Mouse (Mus musculus): ENCODE results near the gene Sh3pxd2a.

Sh3pxd2a gene

GRCm38 (mm10) chr19:47423632-47424031 is 40.6 kb downstream of the Sh3pxd2a start:
- Histone ChIP-seq H3K4me3 (replicated peaks; ENCODE audit: low read length) (no peak overlapping the region), H3K36me3 (ENCODE audit: insufficient read depth, low read length) (peaks cover 22% of the 10 kb centered on the region), H3K9me3 (ENCODE audit: low read length) (no peaks in the 10 kb centered on the region), H3K27me3 (ENCODE audit: insufficient read depth, low read length) (no peaks in the 10 kb centered on the region), H3K4me1 (replicated peaks; ENCODE audit: low read depth, low read length) (peaks cover 32% of the 10 kb centered on the region)
- TF ChIP-seq CTCF (conservative IDR thresholded peaks at IDR 0.05; ENCODE audit: low read length), result no peak
- no peak for TF ChIP-seq NANOG (IDR thresholded peaks at IDR 0.05; ENCODE audit: borderline replicate concordance, low read length)
- TF ChIP-seq POU5F1 (IDR thresholded peaks at IDR 0.05; ENCODE audit: borderline replicate concordance, low read length), result no peak

GRCm38 (mm10) chr19:47421128-47421898 is 42.9 kb downstream of the Sh3pxd2a start:
- no peaks in the 10 kb centered on the region for H3K9me3 ChIP-seq (ENCODE audit: low read length)
- H3K27me3 ChIP-seq (ENCODE audit: insufficient read depth, low read length), result no peaks in the 10 kb centered on the region
- H3K4me3 ChIP-seq (replicated peaks; ENCODE audit: low read length), result no peak overlapping the region
- H3K4me1 ChIP-seq (replicated peaks; ENCODE audit: low read depth, low read length), result peaks cover 37% of the 10 kb centered on the region
- TF ChIP-seq NANOG (IDR thresholded peaks at IDR 0.05; ENCODE audit: borderline replicate concordance, low read length), result no peak
- TF ChIP-seq POU5F1 (IDR thresholded peaks at IDR 0.05; ENCODE audit: borderline replicate concordance, low read length), result no peak
- TF ChIP-seq CTCF (conservative IDR thresholded peaks at IDR 0.05; ENCODE audit: low read length), result no peak
- H3K36me3 ChIP-seq (ENCODE audit: insufficient read depth, low read length), result peaks cover 22% of the 10 kb centered on the region

- H3K9me3 ChIP-seq (ENCODE audit: low read length), result no peaks in the 10 kb centered on the region
- TF ChIP-seq POU5F1 (IDR thresholded peaks at IDR 0.05; ENCODE audit: borderline replicate concordance, low read length) (no peak), NANOG (IDR thresholded peaks at IDR 0.05; ENCODE audit: borderline replicate concordance, low read length) (no peak), CTCF (conservative IDR thresholded peaks at IDR 0.05; ENCODE audit: low read length) (no peak)
- H3K27me3 ChIP-seq (ENCODE audit: insufficient read depth, low read length), result no peaks in the 10 kb centered on the region
These were observed 43.7 kb downstream of the Sh3pxd2a start for GRCm38 (mm10) chr19:47420539-47420938.

GRCm38 (mm10) chr19:47419208-47419607 is 45.0 kb downstream of the Sh3pxd2a start:
- Histone ChIP-seq H3K4me3 (replicated peaks; ENCODE audit: low read length) (no peak overlapping the region), H3K27me3 (ENCODE audit: insufficient read depth, low read length) (no peaks in the 10 kb centered on the region), H3K4me1 (replicated peaks; ENCODE audit: low read depth, low read length) (peaks cover 56% of the 10 kb centered on the region), H3K36me3 (ENCODE audit: insufficient read depth, low read length) (peaks cover 20% of the 10 kb centered on the region), H3K9me3 (ENCODE audit: low read length) (no peaks in the 10 kb centered on the region)
- TF ChIP-seq NANOG (IDR thresholded peaks at IDR 0.05; ENCODE audit: borderline replicate concordance, low read length) (no peak), CTCF (conservative IDR thresholded peaks at IDR 0.05; ENCODE audit: low read length) (no peak), POU5F1 (IDR thresholded peaks at IDR 0.05; ENCODE audit: borderline replicate concordance, low read length) (no peak)

More at GRCm38 (mm10) chr19:47420539-47420938, 43.7 kb downstream of the Sh3pxd2a start:
- H3K36me3 ChIP-seq (ENCODE audit: insufficient read depth, low read length), result peaks cover 22% of the 10 kb centered on the region
- H3K4me1 ChIP-seq (replicated peaks; ENCODE audit: low read depth, low read length), result peaks cover 42% of the 10 kb centered on the region
- H3K4me3 ChIP-seq (replicated peaks; ENCODE audit: low read length), result no peak overlapping the region

- H3K27me3 ChIP-seq (ENCODE audit: insufficient read depth, low read length), result no peaks in the 10 kb centered on the region
- peaks cover 73% of the 10 kb centered on the region for H3K4me1 ChIP-seq (replicated peaks; ENCODE audit: low read depth, low read length)
- peak overlapping the region; percentile 57 for H3K4me3 ChIP-seq (replicated peaks; ENCODE audit: low read length)
- TF ChIP-seq CTCF (conservative IDR thresholded peaks at IDR 0.05; ENCODE audit: low read length) (no peak), POU5F1 (IDR thresholded peaks at IDR 0.05; ENCODE audit: borderline replicate concordance, low read length) (no peak), NANOG (IDR thresholded peaks at IDR 0.05; ENCODE audit: borderline replicate concordance, low read length) (no peak)
- no peaks in the 10 kb centered on the region for H3K9me3 ChIP-seq (ENCODE audit: low read length)
- peaks cover 9% of the 10 kb centered on the region for H3K36me3 ChIP-seq (ENCODE audit: insufficient read depth, low read length)
These were observed 48.0 kb downstream of the Sh3pxd2a start for GRCm38 (mm10) chr19:47416161-47416560.

- H3K27me3 ChIP-seq (ENCODE audit: insufficient read depth, low read length), result no peaks in the 10 kb centered on the region
- peak overlapping the region; percentile 30 for H3K4me3 ChIP-seq (replicated peaks; ENCODE audit: low read length)
- TF ChIP-seq CTCF (conservative IDR thresholded peaks at IDR 0.05; ENCODE audit: low read length) (no peak), POU5F1 (IDR thresholded peaks at IDR 0.05; ENCODE audit: borderline replicate concordance, low read length) (no peak), NANOG (IDR thresholded peaks at IDR 0.05; ENCODE audit: borderline replicate concordance, low read length) (no peak)
- peaks cover 85% of the 10 kb centered on the region for H3K4me1 ChIP-seq (replicated peaks; ENCODE audit: low read depth, low read length)
- no peaks in the 10 kb centered on the region for H3K9me3 ChIP-seq (ENCODE audit: low read length)
- H3K36me3 ChIP-seq (ENCODE audit: insufficient read depth, low read length), result peaks cover 9% of the 10 kb centered on the region
These were observed 49.9 kb downstream of the Sh3pxd2a start for GRCm38 (mm10) chr19:47414142-47414905.

- no peaks in the 10 kb centered on the region for H3K27me3 ChIP-seq (ENCODE audit: insufficient read depth, low read length)
- peaks cover 92% of the 10 kb centered on the region for H3K4me1 ChIP-seq (replicated peaks; ENCODE audit: low read depth, low read length)
- no peaks in the 10 kb centered on the region for H3K9me3 ChIP-seq (ENCODE audit: low read length)
- TF ChIP-seq POU5F1 (IDR thresholded peaks at IDR 0.05; ENCODE audit: borderline replicate concordance, low read length) (no peak), CTCF (conservative IDR thresholded peaks at IDR 0.05; ENCODE audit: low read length) (no peak), NANOG (IDR thresholded peaks at IDR 0.05; ENCODE audit: borderline replicate concordance, low read length) (no peak)
- H3K4me3 ChIP-seq (replicated peaks; ENCODE audit: low read length), result peak overlapping the region; percentile 54
- H3K36me3 ChIP-seq (ENCODE audit: insufficient read depth, low read length), result peaks cover 9% of the 10 kb centered on the region
These were observed 50.7 kb downstream of the Sh3pxd2a start for GRCm38 (mm10) chr19:47413458-47414005.

GRCm38 (mm10) chr19:47412566-47413248 is 51.5 kb downstream of the Sh3pxd2a start:
- H3K4me3 ChIP-seq (replicated peaks; ENCODE audit: low read length), result peak overlapping the region; percentile 54
- H3K36me3 ChIP-seq (ENCODE audit: insufficient read depth, low read length), result peaks cover 9% of the 10 kb centered on the region
- no peak for TF ChIP-seq POU5F1 (IDR thresholded peaks at IDR 0.05; ENCODE audit: borderline replicate concordance, low read length)
- TF ChIP-seq NANOG (IDR thresholded peaks at IDR 0.05; ENCODE audit: borderline replicate concordance, low read length), result no peak
- TF ChIP-seq CTCF (conservative IDR thresholded peaks at IDR 0.05; ENCODE audit: low read length), result no peak
- H3K27me3 ChIP-seq (ENCODE audit: insufficient read depth, low read length), result no peaks in the 10 kb centered on the region
- no peaks in the 10 kb centered on the region for H3K9me3 ChIP-seq (ENCODE audit: low read length)
- H3K4me1 ChIP-seq (replicated peaks; ENCODE audit: low read depth, low read length), result peaks cover 94% of the 10 kb centered on the region
